Mouse (Mus musculus): ENCODE results near the gene Unc13c.

DNA sequence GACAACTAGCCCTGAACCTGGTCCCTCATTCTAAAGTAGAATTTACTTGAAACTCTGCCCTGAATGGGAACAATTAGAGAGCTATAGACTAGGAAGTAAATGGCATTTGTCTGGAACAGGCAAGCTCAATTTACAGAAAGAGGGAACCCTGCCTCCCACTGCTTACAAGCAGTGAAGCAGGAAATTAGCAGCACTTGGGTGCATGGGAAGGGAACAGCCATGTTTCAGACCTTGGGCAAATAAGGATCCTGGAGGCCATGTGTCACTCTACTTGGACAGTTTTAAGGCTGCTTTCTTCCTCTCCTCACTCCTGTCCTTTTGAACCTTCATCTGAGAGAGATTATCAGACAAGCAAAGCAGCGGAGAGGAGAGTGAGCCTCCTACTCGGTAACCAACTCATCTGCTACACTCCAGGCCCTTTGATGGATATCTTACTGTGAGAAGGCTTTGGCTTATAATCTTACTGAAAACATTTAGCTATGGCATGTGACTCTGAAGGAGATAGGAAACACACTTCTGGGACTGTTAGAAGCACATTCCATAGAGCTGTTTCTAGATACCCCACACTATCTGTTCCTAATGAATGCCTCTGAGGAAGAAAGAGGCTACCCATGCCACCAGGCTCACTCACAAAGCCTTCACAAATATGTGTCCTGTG is 101.2 kb downstream of the Unc13c start:
- TF ChIP-seq POLR2A (IDR thresholded peaks at IDR 0.05; ENCODE audit: extremely low read depth, insufficient read depth, low read length) (no peak), CTCF (IDR thresholded peaks at IDR 0.05; ENCODE audit: extremely low read depth, insufficient read depth, low read length) (no peak)

Data from cortical plate, adult 2 months (tissue).